Mouse (Mus musculus): ENCODE measurements around the gene Dad1. TPM values are rescaled to one million over a fixed set of nuclear protein-coding genes. Genes with fewer than 3 reads are reported as not detected.

Dad1 gene
- total and polyA plus RNA-seq, 3 experiments = 186 to 320 TPM; not detected in 1

- Histone ChIP-seq H3K4me1 (ENCODE audit: control insufficient read depth in 1 of 2, insufficient read depth in 2 of 2, low read length in 2 of 2) (peaks cover 2 to 7% of the 10 kb centered on the region in 2 experiments; a peak in 3 of 4 replicates), H3K36me3 (ENCODE audit: control insufficient read depth in 1 of 2, insufficient read depth in 2 of 2, low read length in 2 of 2) (peaks cover 0 to 9% of the 10 kb centered on the region in 2 experiments; a peak in 2 of 4 replicates), H3K4me3 (ENCODE audit: control insufficient read depth in 1 of 2, insufficient read depth in 1 of 2, low read depth in 2 of 2, low read length in 2 of 2) (no peak overlapping the region), H3K27me3 (ENCODE audit: control insufficient read depth in 1 of 2, insufficient read depth in 2 of 2, low read length in 2 of 2) (peaks cover 0 to 2% of the 10 kb centered on the region in 2 experiments; a peak in 1 of 4 replicates), H3K9me3 (replicated peaks; ENCODE audit: insufficient read depth, low read length) (no peaks in the 10 kb centered on the region), H3K79me2 (ENCODE audit: control insufficient read depth, insufficient read depth, low read length, poor library complexity) (no peaks in the 10 kb centered on the region), H3K27ac (ENCODE audit: control insufficient read depth, low read depth, low read length) (no peak overlapping the region), H3K9ac (ENCODE audit: control insufficient read depth, low read depth, low read length, poor library complexity, severe bottlenecking) (no peak overlapping the region)
- TF ChIP-seq ZC3H11A (IDR thresholded peaks at IDR 0.05; ENCODE audit: low read depth, low read length) = no peak
- TF ChIP-seq CHD2 (IDR thresholded peaks at IDR 0.05; ENCODE audit: low read length) = no peak
- no peak for TF ChIP-seq BHLHE40 (IDR thresholded peaks at IDR 0.05; ENCODE audit: borderline replicate concordance, low read depth, low read length)
- TF ChIP-seq USF1 (IDR thresholded peaks at IDR 0.05; ENCODE audit: low read depth, low read length) = no peak
- TF ChIP-seq EP300 (IDR thresholded peaks at IDR 0.05; ENCODE audit: low read depth in 1 of 2, low read length in 2 of 2) = no peak
- no peak for TF ChIP-seq E2F4 (IDR thresholded peaks at IDR 0.05; ENCODE audit: borderline replicate concordance, low read depth, low read length)
- no peak for TF ChIP-seq SMC3 (IDR thresholded peaks at IDR 0.05; ENCODE audit: low read depth, low read length)
- no peak for TF ChIP-seq POLR2AphosphoS5 (IDR thresholded peaks at IDR 0.05; ENCODE audit: borderline replicate concordance, low read depth, low read length)
- no peak for TF ChIP-seq MXI1 (IDR thresholded peaks at IDR 0.05; ENCODE audit: low read depth, low read length)
- TF ChIP-seq NRF1 (IDR thresholded peaks at IDR 0.05; ENCODE audit: insufficient read depth, low read depth, low read length, poor library complexity, severe bottlenecking) = no peak
- no peak for TF ChIP-seq SIN3A (IDR thresholded peaks at IDR 0.05; ENCODE audit: low read length)
- TF ChIP-seq ZMIZ1 (IDR thresholded peaks at IDR 0.05; ENCODE audit: low read depth, low read length) = no peak
- TF ChIP-seq MAZ (IDR thresholded peaks at IDR 0.05; ENCODE audit: low read depth, low read length) = no peak
- TF ChIP-seq MEF2A (IDR thresholded peaks at IDR 0.05; ENCODE audit: extremely low read depth, insufficient replicate concordance, low read depth, low read length, poor library complexity, severe bottlenecking) = no peak
- no peak for TF ChIP-seq MAFK (IDR thresholded peaks at IDR 0.05; ENCODE audit: borderline replicate concordance, low read depth, low read length)
- no peak for TF ChIP-seq ETS1 (IDR thresholded peaks at IDR 0.05; ENCODE audit: low read depth, low read length)
- no peak for TF ChIP-seq KAT2A (conservative IDR thresholded peaks at IDR 0.05; ENCODE audit: low read depth, low read length)
- peak; percentile 33 for DNase-seq (ENCODE audit: low read depth, low spot score)
Measured at GRCm38 (mm10) chr14:54300676-54301075, 46.8 kb upstream of the Dad1 start.

GRCm38 (mm10) chr14:54300136-54300535, 46.2 kb upstream of the Dad1 start:
- H3K27ac ChIP-seq (ENCODE audit: control insufficient read depth, low read depth, low read length) = no peak overlapping the region
- no peak overlapping the region for H3K4me3 ChIP-seq (ENCODE audit: control insufficient read depth in 1 of 2, insufficient read depth in 1 of 2, low read depth in 2 of 2, low read length in 2 of 2)
- no peak for TF ChIP-seq ZKSCAN1 (IDR thresholded peaks at IDR 0.05; ENCODE audit: low read depth, low read length)
- peak; percentile 53; the same call in 1 of the 2 replicates for TF ChIP-seq ETS1 (IDR thresholded peaks at IDR 0.05; ENCODE audit: low read depth, low read length)
- TF ChIP-seq USF1 (IDR thresholded peaks at IDR 0.05; ENCODE audit: low read depth, low read length) = peak; percentile 27; the same call in 1 of the 2 replicates
- TF ChIP-seq MYC (IDR thresholded peaks at IDR 0.05; ENCODE audit: low read depth, low read length) = no peak
- TF ChIP-seq ZC3H11A (IDR thresholded peaks at IDR 0.05; ENCODE audit: low read depth, low read length) = no peak
- TF ChIP-seq USF2 (IDR thresholded peaks at IDR 0.05; ENCODE audit: borderline replicate concordance in 1 of 2, insufficient read depth in 1 of 2, low read depth in 1 of 2, low read length in 2 of 2) = no peak
- no peak for TF ChIP-seq MYB (IDR thresholded peaks at IDR 0.05; ENCODE audit: low read depth, low read length)
- H3K4me1 ChIP-seq (ENCODE audit: control insufficient read depth in 1 of 2, insufficient read depth in 2 of 2, low read length in 2 of 2) = peaks cover 2 to 7% of the 10 kb centered on the region in 2 experiments; a peak in 3 of 4 replicates
- H3K27me3 ChIP-seq (ENCODE audit: control insufficient read depth in 1 of 2, insufficient read depth in 2 of 2, low read length in 2 of 2) = peaks cover 0 to 2% of the 10 kb centered on the region in 2 experiments; a peak in 1 of 4 replicates
- no peaks in the 10 kb centered on the region for H3K79me2 ChIP-seq (ENCODE audit: control insufficient read depth, insufficient read depth, low read length, poor library complexity)
- H3K9ac ChIP-seq (ENCODE audit: control insufficient read depth, low read depth, low read length, poor library complexity, severe bottlenecking) = no peak overlapping the region
- peak; percentile 40 for DNase-seq (ENCODE audit: low read depth, low spot score)
- no peaks in the 10 kb centered on the region for H3K9me3 ChIP-seq (replicated peaks; ENCODE audit: insufficient read depth, low read length)
- peaks cover 0 to 9% of the 10 kb centered on the region in 2 experiments; a peak in 2 of 4 replicates for H3K36me3 ChIP-seq (ENCODE audit: control insufficient read depth in 1 of 2, insufficient read depth in 2 of 2, low read length in 2 of 2)
